Mouse (Mus musculus) forebrain, postnatal 0 days (tissue): ENCODE data around the gene Dll3. TPM values are rescaled to one million over a fixed set of nuclear protein-coding genes. Genes with fewer than 3 reads are reported as not detected.

Source experiments
- ATAC-seq: fragments of 200-750 bp; cut with Nextera tagmentation; 2 replicates; pipeline ENCODE4 v1.8.0; 2017; ENCODE audit warnings: mild to moderate bottlenecking, moderate library complexity
- DNase-seq: peaks from one replicate; pipeline ENCODE4 v3.0.0-alpha.2; 2015
- H3K27ac ChIP-seq: fragments of 300-500 bp; sonication (generic); 2 replicates; pipeline ENCODE4 v1.5.1; 2014; ENCODE audit warnings: low read depth, mild to moderate bottlenecking, antibody characterized with exemption, low read length, moderate library complexity, mixed read lengths
- H3K27me3 ChIP-seq: fragments of 300-500 bp; sonication (generic); 2 replicates; pipeline ENCODE4 v1.6.1; 2014; ENCODE audit warnings: mild to moderate bottlenecking, low read length, mixed read lengths; ENCODE audit not compliant: insufficient read depth
- H3K36me3 ChIP-seq: fragments of 300-500 bp; sonication (generic); 2 replicates; pipeline ENCODE4 v1.6.1; 2014; ENCODE audit warnings: mild to moderate bottlenecking, moderate library complexity; ENCODE audit not compliant: insufficient read depth
- H3K4me1 ChIP-seq: fragments of 300-500 bp; sonication (generic); 2 replicates; pipeline ENCODE4 v1.6.1; 2014; ENCODE audit warnings: antibody characterized with exemption; ENCODE audit not compliant: insufficient read depth
- H3K4me2 ChIP-seq: fragments of 300-500 bp; sonication (generic); 2 replicates; pipeline ENCODE4 v1.6.1; 2014; ENCODE audit warnings: low read depth, mild to moderate bottlenecking, moderate library complexity
- H3K4me3 ChIP-seq: fragments of 300-500 bp; sonication (generic); 2 replicates; pipeline ENCODE4 v1.5.1; 2014; ENCODE audit warnings: low read depth, low read length, mixed read lengths
- H3K9ac ChIP-seq: fragments of 300-500 bp; sonication (generic); 2 replicates; pipeline ENCODE4 v1.6.1; 2014; ENCODE audit warnings: mild to moderate bottlenecking
- H3K9me3 ChIP-seq: fragments of 300-500 bp; sonication (generic); 2 replicates; pipeline ENCODE4 v1.6.1; 2016; ENCODE audit warnings: low read length
- CTCF ChIP-seq: sonication (generic); IDR thresholded peaks from 2 replicates; pipeline ENCODE4 v1.5.1; 2016; ENCODE audit warnings: antibody characterized with exemption, control low read depth, low read depth
- WGBS: fragments of 180-500 bp; shearing (Covaris S2); extraction: QIAGEN DNeasy Blood & Tissue Kit; methylation state at CpG from one replicate; pipeline ENCODE4 v1.1.7; 2014; 5-methylcytosine and 5-hydroxymethylcytosine counted together
- polyA plus RNA-seq: library from polyadenylated mRNA; unstranded; fragments of >200 nt; fragmentation: Nextera tagmentation; extraction: Ambion mirVana; gene quantifications from 2 replicates; pipeline ENCODE4 v1.2.1, GENCODE M21; 2015
- total RNA-seq: library from RNA; depleted of rRNA; stranded (reverse); fragments of >200 nt; gene quantifications from 2 replicates; pipeline ENCODE4 v1.2.3, GENCODE M21; 2014

Gene Dll3
- total and polyA plus RNA-seq, 2 experiments from 2014 or later = 9.5 to 10.9 TPM

DNA sequence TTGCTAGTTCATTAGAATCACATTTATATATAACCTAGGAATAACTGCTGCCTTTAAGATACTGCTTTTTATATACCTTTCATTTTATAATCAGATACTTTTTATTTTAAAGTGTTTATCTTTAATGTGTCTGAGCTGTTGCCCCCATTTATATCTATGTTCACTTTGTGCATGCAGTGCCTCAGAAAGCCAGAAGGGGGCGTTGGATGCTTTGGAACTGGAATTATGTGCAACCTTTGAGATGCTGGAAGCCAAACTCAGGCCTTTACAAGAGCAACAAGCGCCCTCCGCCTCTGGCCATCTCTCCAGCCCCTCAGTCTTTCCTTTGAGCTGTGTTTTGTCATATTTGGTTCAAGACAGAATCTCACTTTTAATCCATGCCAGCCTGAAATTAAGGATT is 30.3 kb downstream of the Dll3 start:
- Histone ChIP-seq H3K4me2 (no peak overlapping the region), H3K36me3 (peaks cover 11% of the 10 kb centered on the region), H3K9ac (no peak overlapping the region), H3K4me3 (no peak overlapping the region), H3K4me1 (no peaks in the 10 kb centered on the region), H3K27ac (no peak overlapping the region), H3K27me3 (no peaks in the 10 kb centered on the region), H3K9me3 (no peaks in the 10 kb centered on the region)
- 69% methylated on average over 3 of the region's 3 CpGs for WGBS
- TF ChIP-seq CTCF = peak; percentile 41
- DNase-seq = no peak
- no peak for ATAC-seq

DNA sequence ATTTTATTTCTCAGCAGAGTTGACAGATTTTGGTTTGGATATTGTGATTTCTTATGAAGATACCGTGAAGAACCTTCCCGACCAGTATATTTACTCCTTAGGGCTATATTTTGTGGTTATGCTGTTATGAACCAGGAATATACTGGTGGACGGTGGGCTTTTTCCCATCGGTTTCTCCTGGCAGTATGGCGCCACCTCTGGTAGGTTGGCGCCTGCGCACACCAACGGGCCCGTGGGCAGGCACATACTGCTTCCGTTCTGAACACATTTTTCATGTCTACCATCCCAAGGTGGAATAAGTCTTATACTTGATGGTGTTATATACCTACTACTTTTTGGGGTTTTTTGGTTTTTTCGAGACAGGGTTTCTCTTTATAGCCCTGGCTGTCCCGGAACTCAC is 32.7 kb downstream of the Dll3 start:
- 92% methylated on average over 12 of the region's 12 CpGs for WGBS
- H3K4me2 ChIP-seq = no peak overlapping the region
- no peak for DNase-seq
- no peak overlapping the region for H3K9ac ChIP-seq
- H3K4me3 ChIP-seq = peak overlapping the region; percentile 97; the same call in 1 of the 2 replicates
- no peak for ATAC-seq
- no peaks in the 10 kb centered on the region for H3K4me1 ChIP-seq
- no peaks in the 10 kb centered on the region for H3K27me3 ChIP-seq
- H3K36me3 ChIP-seq = peaks cover 11% of the 10 kb centered on the region
- no peak overlapping the region for H3K27ac ChIP-seq
- peak; percentile 46 for TF ChIP-seq CTCF
- no peaks in the 10 kb centered on the region for H3K9me3 ChIP-seq

DNA sequence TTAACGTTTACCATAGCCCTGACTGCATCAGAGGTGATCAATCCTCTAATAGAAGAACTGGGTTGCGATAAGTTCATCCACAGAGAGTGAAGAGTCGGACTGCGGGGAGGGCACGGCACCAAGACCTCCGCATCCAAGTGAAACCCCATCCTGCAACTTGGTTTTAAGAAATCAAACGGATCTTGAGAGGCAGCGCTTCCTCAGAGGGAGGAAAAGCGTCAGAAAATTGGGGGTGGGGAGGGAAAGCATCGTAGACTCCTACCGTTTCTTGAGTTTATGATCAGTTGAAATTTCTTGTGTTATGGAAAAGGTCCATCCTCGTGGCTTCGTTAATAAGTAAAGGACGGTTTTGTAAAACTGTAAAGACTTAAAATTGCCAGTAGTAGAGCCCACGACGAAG is 33.5 kb downstream of the Dll3 start:
- peaks cover 10% of the 10 kb centered on the region for H3K36me3 ChIP-seq
- WGBS = 33% methylated on average over 16 of the region's 16 CpGs
- H3K4me2 ChIP-seq = peak overlapping the region; percentile 80
- ATAC-seq (no peak), DNase-seq (no peak)
- no peak for TF ChIP-seq CTCF
- peak overlapping the region; percentile 93 for H3K27ac ChIP-seq
- peak overlapping the region; percentile 95 for H3K9ac ChIP-seq
- H3K27me3 ChIP-seq = no peaks in the 10 kb centered on the region
- no peaks in the 10 kb centered on the region for H3K9me3 ChIP-seq
- no peaks in the 10 kb centered on the region for H3K4me1 ChIP-seq
- peak overlapping the region; percentile 97 for H3K4me3 ChIP-seq

DNA sequence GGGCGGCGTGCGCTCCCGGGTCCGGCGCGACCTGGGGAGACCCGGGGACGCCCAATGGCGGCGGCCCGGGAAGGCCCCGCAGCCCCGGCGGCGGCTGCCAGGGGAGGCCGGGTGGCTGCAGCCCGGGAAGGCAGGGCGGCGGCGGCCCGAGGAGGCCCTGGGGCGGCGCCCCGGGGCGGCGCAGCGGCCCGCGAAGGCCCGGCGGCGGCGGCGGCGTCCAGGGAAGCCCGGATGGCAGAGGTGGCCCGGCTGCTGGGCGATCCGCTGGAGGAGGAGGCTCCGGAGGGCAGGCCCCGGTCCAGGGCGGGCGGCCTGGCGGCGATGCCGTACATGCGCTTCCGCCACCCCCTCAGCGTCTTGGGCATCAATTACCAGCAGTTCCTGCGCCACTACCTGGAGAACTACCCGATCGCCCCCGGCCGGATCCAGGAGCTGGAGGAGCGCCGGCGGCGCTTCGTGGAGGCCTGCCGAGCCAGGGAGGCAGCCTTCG is 34.0 kb downstream of the Dll3 start:
- peak overlapping the region; percentile 80 for H3K4me2 ChIP-seq
- H3K27me3 ChIP-seq = no peaks in the 10 kb centered on the region
- H3K27ac ChIP-seq = peak overlapping the region; percentile 93
- TF ChIP-seq CTCF = no peak
- peaks cover 5% of the 10 kb centered on the region for H3K36me3 ChIP-seq
- no peaks in the 10 kb centered on the region for H3K4me1 ChIP-seq
- WGBS = 3% methylated on average over 60 of the region's 62 CpGs
- no peaks in the 10 kb centered on the region for H3K9me3 ChIP-seq
- peak; percentile 76 for ATAC-seq
- peak overlapping the region; percentile 97 for H3K4me3 ChIP-seq
- peak overlapping the region; percentile 95 for H3K9ac ChIP-seq
- peak; percentile 61 for DNase-seq

DNA sequence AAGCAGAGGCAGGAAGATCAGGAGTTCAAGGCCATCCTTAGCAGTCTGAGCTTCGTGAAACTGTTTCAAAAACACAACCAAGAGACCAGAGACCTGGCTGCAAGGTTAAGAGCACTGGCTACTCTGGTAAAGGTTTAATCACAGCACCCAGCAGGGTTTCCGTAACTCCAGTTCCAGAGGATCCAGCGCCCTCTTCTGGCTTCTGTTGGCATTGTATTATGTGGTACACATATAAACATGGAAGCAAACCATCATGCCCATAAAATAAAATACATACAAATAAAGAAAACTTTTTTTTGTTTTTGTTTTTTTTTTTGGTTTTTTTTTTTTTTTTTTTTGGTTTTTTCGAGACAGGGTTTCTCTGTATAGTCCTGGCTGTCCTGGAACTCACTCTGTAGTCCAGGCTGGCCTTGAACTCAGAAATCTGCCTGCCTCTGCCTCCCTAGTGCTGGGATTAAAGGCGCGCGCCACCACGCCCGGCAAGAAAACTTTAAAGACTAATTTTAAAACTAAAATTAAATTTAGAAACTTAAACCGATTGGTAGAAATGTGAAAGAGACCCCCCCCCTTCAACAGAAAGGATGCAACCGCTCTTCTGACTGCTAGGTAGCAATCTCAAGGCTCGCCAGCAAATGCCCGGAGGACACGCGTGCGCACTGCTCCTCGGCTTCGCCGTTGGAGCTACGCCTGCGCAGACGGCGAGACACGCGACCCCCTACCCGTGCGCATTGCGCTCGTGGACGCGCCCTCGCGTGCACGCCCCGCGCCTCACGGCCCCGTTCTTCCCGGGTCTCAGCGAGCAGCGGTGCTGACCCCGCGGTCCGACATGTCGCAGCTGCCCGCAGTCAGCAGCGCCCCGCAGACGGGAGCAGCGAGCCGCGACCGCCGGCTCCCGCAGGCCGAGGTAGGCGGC is 34.7 kb downstream of the Dll3 start, which contains the start of gene Eid2:
Gene Eid2, plus strand, starts transcription at position 753 of the 913 bp plus-strand sequence.
- Histone ChIP-seq H3K4me1 (no peaks in the 10 kb centered on the region), H3K9me3 (no peaks in the 10 kb centered on the region), H3K4me2 (peak within 1 kb of the TSS; percentile 80), H3K9ac (peak within 1 kb of the TSS; percentile 95), H3K27me3 (no peaks in the 10 kb centered on the region), H3K36me3 (no peaks in the 10 kb centered on the region), H3K27ac (peak within 1 kb of the TSS; percentile 93), H3K4me3 (peak within 1 kb of the TSS; percentile 97)
- TF ChIP-seq CTCF = peak; percentile 20; the same call in 1 of the 2 replicates
- 8% methylated on average over 56 of the region's 57 CpGs for WGBS
- DNase-seq (peak; percentile 97), ATAC-seq (peak; percentile 97)

DNA sequence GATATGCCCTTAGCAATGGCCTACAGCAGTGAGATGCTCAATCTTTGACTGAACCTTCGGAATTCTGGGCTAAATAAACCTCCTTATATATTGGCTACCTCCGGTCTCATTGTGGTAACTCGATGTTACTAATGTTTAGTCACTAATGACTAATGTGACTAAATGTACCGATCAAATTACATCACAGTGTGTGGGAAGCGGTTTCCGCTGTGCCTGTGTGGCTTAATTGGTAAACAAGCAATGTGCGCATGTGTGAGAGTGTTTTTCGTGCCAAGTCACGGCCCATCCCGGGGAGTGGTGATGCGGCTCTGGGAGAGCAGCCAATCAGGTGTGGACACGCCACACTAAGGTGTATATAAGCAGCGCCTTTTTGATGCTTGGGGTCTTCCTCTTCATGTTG is 36.6 kb downstream of the Dll3 start:
- TF ChIP-seq CTCF = no peak
- H3K4me3 ChIP-seq = no peak overlapping the region
- DNase-seq = no peak
- H3K4me1 ChIP-seq = no peaks in the 10 kb centered on the region
- no peak for ATAC-seq
- WGBS = 80% methylated on average over 13 of the region's 13 CpGs
- no peak overlapping the region for H3K27ac ChIP-seq
- no peak overlapping the region for H3K9ac ChIP-seq
- H3K4me2 ChIP-seq = no peak overlapping the region
- no peaks in the 10 kb centered on the region for H3K9me3 ChIP-seq
- no peaks in the 10 kb centered on the region for H3K36me3 ChIP-seq
- H3K27me3 ChIP-seq = no peaks in the 10 kb centered on the region

DNA sequence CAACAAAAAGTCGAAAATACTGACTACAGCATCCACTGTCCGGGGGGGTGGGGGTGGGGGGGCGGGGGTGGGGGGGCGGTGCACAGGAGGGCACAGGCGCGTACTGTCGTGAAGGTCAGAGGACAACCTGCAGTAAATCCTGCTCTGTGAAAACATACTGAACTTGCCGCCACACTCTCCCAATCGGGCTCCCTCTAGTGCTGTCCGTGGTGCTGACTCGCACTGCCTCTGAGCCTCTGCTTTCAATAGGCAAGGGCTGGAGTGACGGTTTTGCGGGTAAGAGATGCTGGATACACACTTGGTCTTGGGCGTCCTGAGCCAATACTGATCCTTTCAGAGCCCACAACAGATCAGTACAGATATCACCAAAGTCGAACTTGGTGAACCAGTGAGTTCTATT is 38.3 kb downstream of the Dll3 start:
- no peak overlapping the region for H3K9ac ChIP-seq
- no peak overlapping the region for H3K27ac ChIP-seq
- no peak overlapping the region for H3K4me2 ChIP-seq
- ATAC-seq (no peak), DNase-seq (no peak)
- TF ChIP-seq CTCF = peak; percentile 27
- H3K4me1 ChIP-seq = no peaks in the 10 kb centered on the region
- no peaks in the 10 kb centered on the region for H3K27me3 ChIP-seq
- WGBS = 6% methylated on average over 15 of the region's 15 CpGs
- H3K9me3 ChIP-seq = no peaks in the 10 kb centered on the region
- no peak overlapping the region for H3K4me3 ChIP-seq
- H3K36me3 ChIP-seq = no peaks in the 10 kb centered on the region
